Mouse (Mus musculus): ENCODE results near the gene Ubap1l. TPM values are rescaled to one million over a fixed set of nuclear protein-coding genes. Genes with fewer than 3 reads are reported as not detected.

Ubap1l gene
- polyA plus RNA-seq, 1 experiment from 2014 or later: 0.83 TPM

DNA sequence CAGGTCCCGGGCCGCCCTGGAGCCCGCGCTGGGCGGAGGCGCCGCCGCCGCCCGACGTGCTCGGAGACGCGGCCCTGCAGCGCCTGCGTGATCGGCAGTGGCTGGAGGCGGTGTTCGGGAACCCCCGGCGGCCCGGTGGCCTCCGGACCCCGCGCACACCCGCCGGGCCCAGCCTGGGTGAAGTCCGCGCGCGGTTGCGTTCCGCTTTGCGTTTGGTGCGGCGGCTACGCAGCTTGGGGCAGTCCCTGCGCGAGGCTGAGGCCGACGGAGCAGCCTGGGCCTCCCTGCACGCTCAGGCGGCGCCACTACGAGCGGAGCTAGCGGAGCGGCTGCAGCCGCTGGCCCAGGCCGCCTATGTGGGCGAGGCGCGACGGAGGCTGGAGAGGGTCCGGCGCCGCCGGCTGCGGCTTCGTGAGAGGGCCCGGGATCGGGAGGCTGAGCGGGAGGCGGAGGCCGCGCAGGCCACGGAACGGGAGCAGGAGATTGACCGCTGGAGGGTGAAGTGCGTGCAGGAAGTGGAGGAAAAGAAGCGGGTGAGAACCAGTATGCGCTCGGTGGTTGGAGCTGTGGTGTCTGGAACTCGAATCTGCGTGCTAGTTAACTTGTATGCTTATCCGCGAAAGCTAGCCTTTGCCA is 14.2 kb upstream of the Ubap1l start:
- Histone ChIP-seq H3K4me3 (peak overlapping the region; percentile 100), H3K27ac (replicated peaks) (peak overlapping the region; percentile 96), H3K4me2 (replicated peaks) (peak overlapping the region; percentile 97), H3K27me3 (no peaks in the 10 kb centered on the region; the same call in 1 of the 2 replicates), H3K36me3 (no peaks in the 10 kb centered on the region), H3K4me1 (peaks cover 33% of the 10 kb centered on the region), H3K9ac (replicated peaks) (peak overlapping the region; percentile 91), H3K9me3 (no peaks in the 10 kb centered on the region)
- peak; percentile 75 for ATAC-seq (replicated peaks)
- under 1% methylated on average over 75 of the region's 77 CpGs for WGBS

DNA sequence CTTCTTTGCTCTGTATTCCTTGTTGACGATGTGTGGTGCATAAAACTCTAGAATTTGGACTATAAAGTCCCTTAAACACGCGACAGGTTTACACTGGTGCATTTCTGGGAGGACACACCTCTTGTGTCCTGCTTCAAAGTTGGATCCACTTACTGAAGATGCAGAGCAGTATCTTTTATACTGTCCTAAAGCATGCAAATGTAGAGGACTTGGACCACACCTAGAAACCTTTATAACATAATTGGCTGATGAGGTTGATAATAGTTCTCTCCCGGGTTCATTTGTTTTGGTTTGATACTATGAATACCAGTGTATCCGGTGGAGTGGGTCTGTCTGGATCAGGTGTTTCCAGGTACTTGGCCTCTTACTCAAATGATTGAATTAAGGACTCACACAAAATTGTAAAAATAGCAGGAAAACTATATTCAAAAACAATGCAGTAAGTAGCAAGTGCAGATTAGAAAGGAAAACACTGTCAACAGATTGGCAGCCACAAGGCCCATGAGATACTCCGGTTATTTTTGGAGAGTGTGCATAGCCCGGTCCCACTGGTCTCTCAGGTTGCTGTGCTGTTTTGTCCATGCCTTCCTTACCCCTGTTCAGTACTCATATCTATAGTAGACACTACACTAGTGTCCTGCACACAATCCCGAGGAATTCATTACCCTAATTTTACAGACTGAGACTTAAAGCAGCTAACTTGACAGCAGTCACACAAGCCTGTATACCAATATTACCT is 13.6 kb upstream of the Ubap1l start:
- peak overlapping the region; percentile 91 for H3K9ac ChIP-seq (replicated peaks)
- no peaks in the 10 kb centered on the region; the same call in 1 of the 2 replicates for H3K27me3 ChIP-seq
- peak overlapping the region; percentile 97 for H3K4me2 ChIP-seq (replicated peaks)
- WGBS: 53% methylated on average over 8 of the region's 8 CpGs
- peaks cover 33% of the 10 kb centered on the region for H3K4me1 ChIP-seq
- no peak overlapping the region for H3K27ac ChIP-seq (replicated peaks)
- peak overlapping the region; percentile 100 for H3K4me3 ChIP-seq
- no peak for ATAC-seq (replicated peaks)
- no peaks in the 10 kb centered on the region for H3K9me3 ChIP-seq
- H3K36me3 ChIP-seq: no peaks in the 10 kb centered on the region

DNA sequence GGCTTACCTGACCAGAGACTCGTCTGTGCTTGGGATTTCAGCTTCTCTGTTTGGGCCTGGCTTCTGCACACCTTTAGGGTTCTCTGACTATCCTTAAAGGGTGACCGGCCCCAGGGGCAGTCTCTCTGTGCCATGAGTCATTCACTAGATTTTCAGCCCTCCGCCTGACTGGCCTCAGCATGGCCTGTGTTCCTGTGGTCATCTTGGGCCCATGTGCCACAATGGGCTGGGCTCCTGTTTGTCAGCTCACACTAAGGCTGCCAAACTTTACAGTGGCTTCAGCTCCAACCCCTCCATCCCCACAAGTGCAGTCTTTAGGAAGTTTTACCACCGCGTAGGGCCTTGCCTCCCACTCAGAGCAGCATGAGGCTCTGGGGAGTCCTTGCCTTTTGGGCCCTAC is 7.6 kb upstream of the Ubap1l start:
- no peaks in the 10 kb centered on the region for H3K9me3 ChIP-seq
- H3K27me3 ChIP-seq: no peaks in the 10 kb centered on the region
- H3K36me3 ChIP-seq: peaks cover 38% of the 10 kb centered on the region
- peaks cover 15% of the 10 kb centered on the region; the same call in 1 of the 2 replicates for H3K4me1 ChIP-seq
- no peak overlapping the region for H3K27ac ChIP-seq (replicated peaks)
- no peak overlapping the region for H3K4me3 ChIP-seq
- ATAC-seq (replicated peaks): no peak
- H3K4me2 ChIP-seq (replicated peaks): no peak overlapping the region
- 95% methylated on average over 5 of the region's 5 CpGs for WGBS
- H3K9ac ChIP-seq (replicated peaks): no peak overlapping the region

DNA sequence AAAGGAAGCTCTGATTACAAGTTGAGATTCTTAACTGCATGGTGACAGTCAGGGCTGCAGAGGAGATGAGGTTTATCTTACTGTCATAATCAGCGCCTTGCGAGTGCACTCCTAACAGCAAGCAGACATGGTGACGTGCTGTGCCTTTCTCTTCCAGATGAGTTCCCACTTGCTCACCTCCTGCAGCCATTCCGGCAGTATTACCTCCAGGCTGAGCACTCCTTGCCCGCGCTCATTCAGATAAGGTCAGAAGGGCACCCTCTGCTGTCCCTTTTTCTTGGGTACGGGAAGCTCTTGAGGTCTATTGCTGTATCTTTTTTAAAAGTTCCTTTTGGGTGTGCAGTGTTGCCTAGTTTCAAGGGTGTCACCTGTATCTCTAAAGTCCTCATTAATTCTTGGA is 4.3 kb upstream of the Ubap1l start:
- WGBS: 89% methylated on average over 7 of the region's 7 CpGs
- Histone ChIP-seq H3K36me3 (peaks cover 68% of the 10 kb centered on the region), H3K27ac (replicated peaks) (no peak overlapping the region), H3K9me3 (no peaks in the 10 kb centered on the region), H3K4me1 (no peaks in the 10 kb centered on the region), H3K4me2 (replicated peaks) (no peak overlapping the region), H3K27me3 (no peaks in the 10 kb centered on the region), H3K9ac (replicated peaks) (no peak overlapping the region), H3K4me3 (no peak overlapping the region)
- ATAC-seq (replicated peaks): no peak

DNA sequence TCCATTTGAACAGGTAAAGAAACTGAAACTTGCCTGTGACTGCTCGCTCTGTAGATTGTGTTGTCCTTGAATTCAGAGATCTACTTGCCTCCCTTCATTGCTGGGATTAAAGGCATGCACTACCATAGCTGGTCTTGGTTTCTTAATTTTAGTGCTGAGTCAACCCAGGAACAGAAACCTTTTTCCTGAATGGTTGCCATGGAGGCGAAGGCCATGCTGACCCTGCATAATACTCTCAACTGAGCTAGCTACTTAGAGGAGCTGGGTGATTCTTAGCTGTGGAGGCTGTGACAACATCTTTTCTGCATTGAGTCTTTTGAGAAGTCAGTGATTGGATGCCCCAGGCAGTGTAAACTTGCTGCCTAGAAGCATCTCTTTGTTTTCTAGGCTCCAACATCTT is 3.9 kb upstream of the Ubap1l start:
- H3K36me3 ChIP-seq: peaks cover 72% of the 10 kb centered on the region
- no peak for ATAC-seq (replicated peaks)
- H3K4me1 ChIP-seq: no peaks in the 10 kb centered on the region
- H3K27ac ChIP-seq (replicated peaks): no peak overlapping the region
- H3K27me3 ChIP-seq: no peaks in the 10 kb centered on the region
- no peaks in the 10 kb centered on the region for H3K9me3 ChIP-seq
- H3K4me2 ChIP-seq (replicated peaks): no peak overlapping the region
- 88% methylated on average over 2 of the region's 2 CpGs for WGBS
- no peak overlapping the region for H3K4me3 ChIP-seq
- no peak overlapping the region for H3K9ac ChIP-seq (replicated peaks)

DNA sequence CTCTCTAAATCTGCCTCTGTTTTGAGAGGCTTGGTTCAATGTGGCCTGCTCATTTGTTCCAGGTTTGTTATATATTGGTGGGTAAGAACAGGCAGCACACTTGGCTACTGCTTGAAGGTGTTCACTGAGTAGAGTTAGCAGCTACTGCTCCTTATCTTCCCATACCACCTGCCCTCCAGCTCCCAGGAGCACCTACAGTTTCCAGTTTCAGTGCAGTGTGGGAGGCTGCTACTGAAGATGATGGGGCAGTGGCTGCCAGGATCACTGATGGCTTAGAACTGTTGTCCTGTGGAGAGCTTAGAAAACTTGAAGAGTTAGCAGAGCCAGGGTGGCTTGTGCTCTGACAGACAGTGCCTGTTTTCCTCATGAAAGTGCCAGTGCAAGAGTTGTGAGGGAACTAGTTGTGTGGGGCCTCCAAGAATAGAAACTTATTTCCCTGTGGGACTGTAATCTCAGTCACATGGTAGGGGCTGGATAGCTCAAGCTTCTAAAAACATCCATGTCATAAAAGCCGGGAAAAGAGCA is 1.8 kb upstream of the Ubap1l start:
- no peak overlapping the region for H3K4me2 ChIP-seq (replicated peaks)
- no peaks in the 10 kb centered on the region for H3K27me3 ChIP-seq
- no peaks in the 10 kb centered on the region for H3K9me3 ChIP-seq
- 94% methylated on average over 1 of the region's 1 CpGs for WGBS
- H3K9ac ChIP-seq (replicated peaks): no peak overlapping the region
- no peak for ATAC-seq (replicated peaks)
- H3K36me3 ChIP-seq: peaks cover 74% of the 10 kb centered on the region
- no peaks in the 10 kb centered on the region for H3K4me1 ChIP-seq
- H3K4me3 ChIP-seq: no peak overlapping the region
- no peak overlapping the region for H3K27ac ChIP-seq (replicated peaks)

DNA sequence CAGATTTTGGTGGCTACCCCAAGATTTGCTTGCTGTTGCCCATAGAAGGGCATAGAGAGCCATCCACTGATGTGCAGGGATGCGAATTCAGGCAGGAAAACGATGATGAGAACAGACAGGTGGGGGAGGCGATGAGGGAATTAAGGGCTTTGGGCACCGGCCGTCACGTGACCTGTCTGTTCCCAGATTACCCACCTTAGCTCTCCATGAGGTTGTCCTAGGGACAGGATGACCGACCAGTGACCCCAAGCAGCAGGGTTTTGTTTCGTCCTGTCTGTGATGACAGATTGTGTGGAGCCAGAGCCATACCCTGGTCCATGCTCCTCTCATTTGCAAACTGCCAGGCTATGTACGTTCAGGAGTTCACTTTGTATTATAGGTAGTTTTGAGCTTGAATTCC is 2.8 kb downstream of the Ubap1l start:
- whole genome bisulfite sequencing: 75% methylated on average over 9 of the region's 9 CpGs

DNA sequence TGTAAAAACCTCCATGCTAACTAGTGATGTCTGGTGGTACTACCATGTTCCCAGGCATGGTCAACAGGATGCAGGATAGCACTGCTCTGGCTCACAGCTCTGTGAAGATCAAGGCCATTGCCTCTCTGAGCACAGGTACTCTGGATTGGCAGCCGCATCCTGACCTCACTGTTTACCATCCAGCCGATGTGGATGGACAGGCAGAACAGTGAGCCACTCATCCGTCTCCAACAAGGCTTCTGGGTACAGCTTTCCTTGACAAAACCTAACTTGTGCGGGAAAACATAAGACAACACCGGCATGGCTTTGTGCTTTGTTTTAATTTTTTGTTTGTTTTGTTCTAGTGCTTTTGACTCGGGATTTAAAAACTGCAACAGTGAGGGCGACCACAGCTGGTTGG is 4.9 kb downstream of the Ubap1l start:
- Histone ChIP-seq H3K4me3 (no peak overlapping the region), H3K27me3 (no peaks in the 10 kb centered on the region), H3K9me3 (no peaks in the 10 kb centered on the region), H3K9ac (replicated peaks) (no peak overlapping the region), H3K36me3 (peaks cover 18% of the 10 kb centered on the region), H3K4me1 (0 out of 2 replicates have a peak, but pooled peaks cover 5% of the 10 kb centered on the region), H3K27ac (replicated peaks) (no peak overlapping the region), H3K4me2 (replicated peaks) (no peak overlapping the region)
- ATAC-seq (replicated peaks): no peak
- WGBS: 91% methylated on average over 7 of the region's 7 CpGs

More for the DNA sequence above, 2.8 kb downstream of the Ubap1l start:
- H3K9me3 ChIP-seq: no peaks in the 10 kb centered on the region
- H3K36me3 ChIP-seq: peaks cover 36% of the 10 kb centered on the region
- no peaks in the 10 kb centered on the region for H3K27me3 ChIP-seq
- no peak for ATAC-seq (replicated peaks)
- H3K4me3 ChIP-seq: no peak overlapping the region
- no peak overlapping the region for H3K4me2 ChIP-seq (replicated peaks)
- H3K9ac ChIP-seq (replicated peaks): no peak overlapping the region
- 0 out of 2 replicates have a peak, but pooled peaks cover 5% of the 10 kb centered on the region for H3K4me1 ChIP-seq
- H3K27ac ChIP-seq (replicated peaks): no peak overlapping the region

DNA sequence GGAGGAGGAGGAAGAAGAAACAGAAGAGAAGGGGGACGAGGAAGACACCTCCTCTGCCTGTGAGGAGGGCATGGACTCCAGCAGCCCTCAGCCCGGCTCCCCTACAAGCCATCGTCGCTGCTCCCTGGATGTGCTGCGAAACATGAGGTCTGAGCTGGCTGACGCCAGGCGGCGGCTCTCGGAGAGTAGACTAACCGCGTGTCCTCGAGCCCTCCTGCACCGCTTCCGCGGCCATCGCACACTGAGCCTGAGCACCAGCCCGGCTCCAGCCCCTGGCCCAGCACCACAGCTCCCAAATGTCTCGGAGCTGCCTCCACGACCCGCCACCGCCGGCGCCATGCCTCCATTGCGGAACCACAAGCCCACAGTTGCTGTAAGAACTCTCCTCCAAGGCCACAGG is 10.9 kb downstream of the Ubap1l start:
- WGBS: 81% methylated on average over 24 of the region's 24 CpGs
- Histone ChIP-seq H3K4me2 (replicated peaks) (no peak overlapping the region), H3K9me3 (no peaks in the 10 kb centered on the region), H3K27ac (replicated peaks) (no peak overlapping the region), H3K9ac (replicated peaks) (no peak overlapping the region), H3K4me1 (0 out of 2 replicates have a peak, but pooled peaks cover 5% of the 10 kb centered on the region), H3K36me3 (peaks cover 2% of the 10 kb centered on the region; the same call in 1 of the 2 replicates), H3K27me3 (no peaks in the 10 kb centered on the region), H3K4me3 (no peak overlapping the region)
- ATAC-seq (replicated peaks): no peak

DNA sequence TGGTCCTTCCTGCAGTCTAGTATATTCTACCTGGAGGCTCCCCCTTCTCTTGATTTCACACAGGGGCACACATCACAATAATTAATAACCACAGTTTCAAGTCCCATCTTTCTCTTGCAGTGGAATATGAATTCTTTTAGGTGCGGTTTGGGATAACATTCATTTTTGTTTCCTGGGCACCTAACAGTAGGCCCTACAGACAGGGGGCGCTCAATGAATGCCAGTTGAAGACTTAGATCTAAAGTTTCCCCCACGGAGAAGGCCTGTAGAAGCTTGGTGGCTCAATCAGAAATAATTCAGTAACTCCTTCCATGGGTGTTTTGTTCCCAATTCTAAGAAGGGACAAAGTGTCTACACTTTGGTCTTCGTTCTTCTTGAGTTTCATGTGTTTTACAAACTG is 11.6 kb downstream of the Ubap1l start:
- 74% methylated on average over 4 of the region's 4 CpGs for WGBS
- H3K4me3 ChIP-seq: no peak overlapping the region

DNA sequence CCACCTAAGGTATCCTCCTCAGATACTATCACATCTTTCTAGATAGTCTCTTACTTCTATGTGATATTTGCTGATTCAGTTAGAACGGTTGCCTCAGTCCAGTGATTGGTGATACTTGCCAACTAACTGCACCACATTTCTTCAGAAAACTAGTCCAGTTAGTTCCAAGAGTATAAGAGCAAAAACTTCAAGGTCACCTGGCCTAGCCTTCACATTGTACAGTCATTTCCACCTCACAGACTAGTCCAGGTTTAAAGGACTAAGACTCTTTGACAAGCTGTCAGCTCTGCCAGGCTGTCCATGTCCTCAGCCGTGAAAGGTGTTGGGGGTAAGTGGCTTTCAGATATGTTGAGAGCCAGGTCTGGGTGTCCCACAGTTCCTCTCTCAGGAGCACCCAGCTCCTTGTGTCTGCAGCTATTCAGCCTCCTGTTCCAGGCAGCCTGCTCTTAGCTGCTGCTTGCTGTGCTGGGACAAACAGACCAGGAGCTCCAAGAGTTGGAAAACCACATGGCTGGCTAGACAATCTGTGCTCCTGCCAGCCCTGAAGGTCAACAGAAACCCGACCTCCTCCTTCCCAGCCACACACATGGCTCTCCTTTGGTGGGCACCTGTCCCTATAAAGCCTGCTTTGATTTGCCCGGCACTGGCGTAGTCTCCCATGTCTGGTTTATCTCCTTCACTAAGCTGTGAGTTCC is 13.8 kb downstream of the Ubap1l start:
- Histone ChIP-seq H3K9me3 (no peaks in the 10 kb centered on the region), H3K4me1 (no peaks in the 10 kb centered on the region), H3K27ac (replicated peaks) (no peak overlapping the region), H3K9ac (replicated peaks) (no peak overlapping the region), H3K27me3 (no peaks in the 10 kb centered on the region), H3K4me3 (no peak overlapping the region), H3K4me2 (replicated peaks) (no peak overlapping the region), H3K36me3 (peaks cover 2% of the 10 kb centered on the region; the same call in 1 of the 2 replicates)
- no peak for ATAC-seq (replicated peaks)
- WGBS: 85% methylated on average over 5 of the region's 5 CpGs

More for the DNA sequence above, 11.6 kb downstream of the Ubap1l start:
- H3K9me3 ChIP-seq: no peaks in the 10 kb centered on the region
- H3K9ac ChIP-seq (replicated peaks): no peak overlapping the region
- H3K4me2 ChIP-seq (replicated peaks): no peak overlapping the region
- H3K4me1 ChIP-seq: no peaks in the 10 kb centered on the region
- no peak for ATAC-seq (replicated peaks)
- no peaks in the 10 kb centered on the region for H3K27me3 ChIP-seq
- H3K27ac ChIP-seq (replicated peaks): no peak overlapping the region
- H3K36me3 ChIP-seq: peaks cover 2% of the 10 kb centered on the region; the same call in 1 of the 2 replicates

Data from forebrain, embryonic 15.5 days (tissue).